Mouse (Mus musculus) neural tube, embryonic 13.5 days (tissue): ENCODE measurements around the gene Emp2. TPM values are rescaled to one million over a fixed set of nuclear protein-coding genes. Genes with fewer than 3 reads are reported as not detected.
"Not testable (repeated sequence)": the region's sequence is repeated elsewhere in the genome, so short reads cannot be mapped to it uniquely, and the experiment has no call there.

Experiments
- ATAC-seq: fragments of 200-750 bp; cut with Nextera tagmentation; 2 replicates; pipeline ENCODE4 v1.8.0; 2017; ENCODE audit warnings: low read depth, mild to moderate bottlenecking, moderate TSS enrichment, moderate library complexity
- H3K27ac ChIP-seq: fragments of 300-500 bp; sonication (generic); replicated peaks from 2 replicates; pipeline ENCODE4 v1.5.1; 2015; ENCODE audit warnings: moderate library complexity, mild to moderate bottlenecking, inconsistent platforms
- H3K27me3 ChIP-seq: fragments of 300-500 bp; sonication (generic); 2 replicates; pipeline ENCODE4 v1.6.1; 2015; ENCODE audit warnings: mild to moderate bottlenecking, inconsistent platforms
- H3K36me3 ChIP-seq: fragments of 300-500 bp; sonication (generic); 2 replicates; pipeline ENCODE4 v1.6.1; 2015; ENCODE audit warnings: mild to moderate bottlenecking, inconsistent platforms
- H3K4me1 ChIP-seq: fragments of 300-500 bp; sonication (generic); replicated peaks from 2 replicates; pipeline ENCODE4 v1.6.1; 2015; ENCODE audit warnings: inconsistent platforms
- H3K4me2 ChIP-seq: fragments of 300-500 bp; sonication (generic); 2 replicates; pipeline ENCODE4 v1.6.1; 2015; ENCODE audit warnings: inconsistent platforms, mild to moderate bottlenecking, moderate library complexity
- H3K4me3 ChIP-seq: fragments of 300-500 bp; sonication (generic); 2 replicates; pipeline ENCODE4 v1.5.1; 2015; ENCODE audit warnings: mild to moderate bottlenecking, inconsistent platforms
- H3K9ac ChIP-seq: fragments of 300-500 bp; sonication (generic); 2 replicates; pipeline ENCODE4 v1.6.1; 2015; ENCODE audit warnings: moderate library complexity, mild to moderate bottlenecking, inconsistent platforms
- H3K9me3 ChIP-seq: fragments of 300-500 bp; sonication (generic); 2 replicates; pipeline ENCODE4 v1.6.1; 2016; ENCODE audit warnings: inconsistent platforms
- WGBS: fragments of 180-500 bp; shearing (Covaris S2); methylation state at CpG from one replicate; pipeline ENCODE4 v1.1.7; 2015; 5-methylcytosine and 5-hydroxymethylcytosine counted together
- microRNA-seq: library from miRNA; unstranded; fragments of <30 nt; microRNA quantifications from one replicate; pipeline ENCODE4, GENCODE M21; 2016
- polyA plus RNA-seq: library from polyadenylated mRNA; unstranded; fragments of >200 nt; fragmentation: Nextera tagmentation; extraction: Ambion mirVana; gene quantifications from 2 replicates; pipeline ENCODE4 v1.2.1, GENCODE M21; 2015

Gene Emp2
- polyA plus RNA-seq, 1 experiment from 2014 or later: 5.3 TPM

DNA sequence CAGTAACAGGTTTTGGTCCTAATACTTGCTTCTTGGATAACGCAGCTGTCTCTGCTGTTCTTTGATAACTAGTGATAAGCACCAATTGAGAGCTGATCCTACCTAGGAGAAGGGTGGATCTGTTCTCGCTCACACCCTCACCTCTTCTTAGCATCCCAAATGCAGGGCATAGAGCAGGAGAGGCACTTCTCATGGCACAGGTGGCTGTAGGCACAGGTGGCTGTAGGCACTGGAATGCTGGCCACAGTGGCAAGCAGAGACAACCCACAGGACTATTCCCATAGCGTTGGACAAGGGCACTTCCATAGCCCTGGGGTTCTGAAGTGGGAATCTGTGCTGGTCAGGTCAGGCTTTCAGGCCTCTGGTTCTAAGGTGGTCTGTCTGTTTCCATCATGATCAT, 31.9 kb downstream of the Emp2 start:
- no peaks in the 10 kb centered on the region for H3K4me1 ChIP-seq
- 81% methylated on average over 3 of the region's 3 CpGs for WGBS
- no peak for ATAC-seq

DNA sequence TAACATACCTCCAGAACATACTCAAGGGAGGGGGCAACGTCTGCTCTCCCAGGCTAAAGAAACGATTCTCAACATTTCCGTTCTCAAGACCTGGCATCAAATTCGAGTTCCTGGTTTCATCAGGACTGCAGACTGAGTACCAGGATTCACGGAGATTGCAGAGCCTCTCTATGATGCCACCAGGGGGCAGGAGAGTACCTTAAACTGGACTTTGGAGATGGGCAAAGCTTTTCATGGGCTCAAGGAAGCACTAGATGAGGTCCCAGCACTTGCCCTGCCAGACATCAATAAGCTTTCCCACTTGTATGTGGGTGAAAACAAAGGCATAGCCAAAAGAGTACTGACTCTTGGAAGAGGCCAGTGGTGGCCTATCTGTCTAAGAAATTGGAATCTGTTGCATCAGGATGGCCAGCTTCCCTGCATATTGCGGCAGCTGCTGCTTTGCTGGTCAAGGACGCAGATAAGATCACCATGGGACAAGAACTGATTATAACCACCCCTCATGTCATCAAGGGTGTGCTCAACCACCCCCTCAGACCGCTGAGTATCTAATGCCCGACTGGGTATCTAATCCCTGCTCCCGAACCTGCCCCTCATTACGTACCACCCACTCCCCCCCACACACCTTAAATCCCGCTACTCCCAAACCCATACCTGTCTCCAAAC, 33.3 kb downstream of the Emp2 start:
- Histone ChIP-seq H3K4me2 (no peak overlapping the region), H3K9ac (no peak overlapping the region), H3K9me3 (no peaks in the 10 kb centered on the region), H3K4me3 (no peak overlapping the region), H3K4me1 (no peaks in the 10 kb centered on the region), H3K27me3 (no peaks in the 10 kb centered on the region), H3K27ac (no peak overlapping the region), H3K36me3 (no peaks in the 10 kb centered on the region)
- 51% methylated on average over 12 of the region's 12 CpGs for WGBS
- no peak for ATAC-seq

More for the DNA sequence above, 31.9 kb downstream of the Emp2 start:
- H3K27ac ChIP-seq: no peak overlapping the region
- H3K9ac ChIP-seq: no peak overlapping the region
- H3K9me3 ChIP-seq: no peaks in the 10 kb centered on the region
- no peak overlapping the region for H3K4me2 ChIP-seq
- H3K27me3 ChIP-seq: no peaks in the 10 kb centered on the region
- H3K4me3 ChIP-seq: no peak overlapping the region
- no peaks in the 10 kb centered on the region for H3K36me3 ChIP-seq

DNA sequence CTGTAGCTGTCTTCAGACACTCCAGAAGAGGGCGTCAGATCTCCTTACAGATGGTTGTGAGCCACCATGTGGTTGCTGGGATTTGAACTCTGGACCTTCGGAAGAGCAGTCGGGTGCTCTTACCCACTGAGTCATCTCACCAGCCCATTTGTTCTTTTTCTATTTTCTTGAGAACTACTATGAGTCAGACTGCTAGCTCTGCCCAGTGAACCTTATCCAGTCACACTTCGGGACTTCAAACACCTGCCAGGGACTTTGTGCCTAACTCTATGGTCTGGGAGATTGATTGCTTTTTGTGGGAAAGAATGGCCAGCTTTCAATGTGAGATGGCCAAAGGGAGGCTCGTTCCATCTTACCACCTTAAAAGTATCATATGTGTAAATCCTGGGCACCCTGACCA, 37.0 kb downstream of the Emp2 start:
- not testable (repeated sequence) for H3K4me3 ChIP-seq, H3K27ac ChIP-seq, ATAC-seq, H3K36me3 ChIP-seq, H3K9ac ChIP-seq, H3K4me1 ChIP-seq, H3K27me3 ChIP-seq, H3K4me2 ChIP-seq
- H3K9me3 ChIP-seq: peaks cover 13% of the 10 kb centered on the region
- WGBS: 86% methylated on average over 5 of the region's 5 CpGs

DNA sequence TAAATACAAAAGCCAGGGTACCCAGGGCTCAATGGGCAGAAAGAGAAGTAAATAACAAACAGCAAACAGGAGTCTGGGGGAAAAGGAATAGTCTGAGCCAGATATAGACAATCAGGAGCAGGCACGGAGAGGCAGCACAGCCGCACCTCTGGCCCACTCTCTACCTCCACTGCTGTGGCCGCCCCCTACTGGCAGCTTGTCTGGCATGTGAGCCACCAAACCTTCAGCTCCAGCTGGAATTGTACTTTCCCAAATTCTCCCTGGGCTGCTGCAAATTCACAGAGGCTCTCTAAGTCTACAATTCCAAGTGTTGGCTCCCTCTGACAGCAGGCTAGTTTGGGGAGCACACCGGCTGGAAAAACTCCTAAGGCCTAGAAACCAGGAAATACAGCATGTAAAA, 39.3 kb downstream of the Emp2 start:
- Histone ChIP-seq H3K27me3 (no peaks in the 10 kb centered on the region), H3K9me3 (peaks cover 13% of the 10 kb centered on the region), H3K4me2 (no peak overlapping the region), H3K4me3 (no peak overlapping the region), H3K27ac (no peak overlapping the region), H3K36me3 (no peaks in the 10 kb centered on the region), H3K9ac (no peak overlapping the region), H3K4me1 (no peaks in the 10 kb centered on the region)
- WGBS: 72% methylated on average over 4 of the region's 4 CpGs
- no peak for ATAC-seq

DNA sequence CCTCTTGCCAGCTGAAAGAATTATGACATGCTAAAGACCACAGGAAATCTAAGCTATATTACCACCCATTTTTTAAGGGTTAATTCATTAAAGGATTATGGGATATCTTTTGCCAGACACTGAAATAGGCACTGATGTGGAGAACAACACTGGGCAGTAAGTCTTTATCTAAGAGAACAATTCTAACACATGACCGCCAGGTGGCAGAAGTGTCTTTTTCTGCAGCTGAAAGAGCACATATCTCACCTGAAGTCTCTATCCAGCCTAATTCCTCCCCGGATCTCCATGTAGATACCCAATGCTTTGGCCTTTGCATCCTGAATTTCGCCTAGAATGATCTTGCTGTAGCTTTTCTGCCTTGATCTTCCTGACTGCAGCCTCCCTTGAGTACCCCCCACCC, 41.5 kb downstream of the Emp2 start:
- H3K4me2 ChIP-seq: no peak overlapping the region
- H3K9me3 ChIP-seq: peaks cover 13% of the 10 kb centered on the region
- H3K9ac ChIP-seq: no peak overlapping the region
- no peak overlapping the region for H3K27ac ChIP-seq
- no peaks in the 10 kb centered on the region for H3K4me1 ChIP-seq
- no peak for ATAC-seq
- 39% methylated on average over 3 of the region's 3 CpGs for WGBS
- no peak overlapping the region for H3K4me3 ChIP-seq
- H3K36me3 ChIP-seq: no peaks in the 10 kb centered on the region
- no peaks in the 10 kb centered on the region for H3K27me3 ChIP-seq

- Histone ChIP-seq H3K36me3 (no peaks in the 10 kb centered on the region), H3K4me3 (no peak overlapping the region), H3K4me2 (no peak overlapping the region), H3K27me3 (no peaks in the 10 kb centered on the region), H3K27ac (no peak overlapping the region), H3K9ac (no peak overlapping the region), H3K9me3 (no peaks in the 10 kb centered on the region), H3K4me1 (no peaks in the 10 kb centered on the region)
- no peak for ATAC-seq
- WGBS: 8% methylated on average over 1 of the region's 1 CpGs
Measured at GRCm38 (mm10) chr16:10253993-10254392, 59.8 kb downstream of the Emp2 start.

DNA sequence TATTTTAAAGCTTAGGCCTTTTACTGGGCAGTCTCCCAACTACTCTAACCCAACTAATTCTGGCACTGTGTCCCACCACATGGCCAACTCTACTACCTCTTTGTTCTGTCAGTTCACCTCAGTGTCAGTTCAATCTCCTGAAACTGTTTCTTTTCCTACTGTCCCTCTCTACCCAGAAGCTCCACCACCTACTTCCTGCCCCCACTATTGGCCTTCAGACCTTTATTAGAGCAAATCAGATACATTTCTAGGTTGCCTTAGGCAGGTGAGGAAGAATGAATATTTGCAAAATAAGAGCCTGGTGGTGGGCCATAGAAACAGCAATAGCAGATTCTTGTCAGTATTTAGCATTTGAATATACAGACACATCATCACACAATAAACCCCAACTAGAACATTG, 77.2 kb downstream of the Emp2 start:
- no peak overlapping the region for H3K27ac ChIP-seq
- ATAC-seq: no peak
- no peaks in the 10 kb centered on the region for H3K36me3 ChIP-seq
- no peak overlapping the region for H3K9ac ChIP-seq
- H3K4me1 ChIP-seq: no peaks in the 10 kb centered on the region
- H3K9me3 ChIP-seq: no peaks in the 10 kb centered on the region
- no peak overlapping the region for H3K4me3 ChIP-seq
- H3K27me3 ChIP-seq: no peaks in the 10 kb centered on the region
- H3K4me2 ChIP-seq: no peak overlapping the region

Small RNAs within 50 kb of the gene (microRNA-seq; reads per million reads assigned to microRNA genes)
- gene Gm22932: not detected

Other genes starting within 250 kb of the Emp2 start
- not detected in 2 replicates for gene Rpl39l, start 143.7 kb downstream of the Emp2 start, polyA plus RNA-seq
- 0.21 TPM in 1 of 2 replicates, not detected in the other for gene Atf7ip2, start 121.3 kb downstream of the Emp2 start, polyA plus RNA-seq
- 5.2 and 5.7 TPM in 2 replicates for gene Tekt5, start 81.5 kb upstream of the Emp2 start, polyA plus RNA-seq
- 47.8 and 51.1 TPM in 2 replicates for gene Nubp1, start 98.0 kb upstream of the Emp2 start, polyA plus RNA-seq
- 39.2 and 40.5 TPM in 2 replicates for gene Tvp23a, start 133.4 kb upstream of the Emp2 start, polyA plus RNA-seq
- 0.35 and 0.54 TPM in 2 replicates for gene Ciita, start 166.1 kb upstream of the Emp2 start, polyA plus RNA-seq
- 19.1 and 21.8 TPM in 2 replicates for gene Dexi, start 229.1 kb upstream of the Emp2 start, polyA plus RNA-seq
- gene Clec16a, start 231.4 kb upstream of the Emp2 start, polyA plus RNA-seq: 68.7 and 69.0 TPM in 2 replicates